ENCODE assay signal across 23 mouse cellular contexts in the genomic region with DNA sequence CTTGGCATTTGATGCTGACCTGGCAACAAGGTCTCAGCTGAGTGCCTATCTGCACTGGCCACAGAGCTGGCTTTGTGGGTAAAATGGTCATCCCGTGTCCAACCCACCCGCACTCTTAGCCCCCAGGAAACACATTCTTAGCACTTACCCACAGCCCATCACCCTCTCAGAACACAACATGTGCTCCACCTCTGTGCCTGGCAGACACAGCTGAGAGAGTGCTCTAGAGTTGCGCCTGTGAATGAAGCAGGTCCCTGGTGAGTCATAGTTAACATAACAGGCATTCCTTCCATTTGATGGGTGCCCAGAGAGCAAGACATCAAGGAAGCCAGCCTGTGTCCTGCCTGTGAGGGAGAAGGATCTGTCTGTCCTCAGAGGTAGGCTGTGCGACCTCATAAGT.
DNase-seq lines count a peak whose midpoint lies in the region; ATAC-seq and TF ChIP-seq lines count a peak whose summit lies in the region.
"Had no signal": no experiment of that assay in that cellular context is flagged by ENCODE, and none has a peak within 500 bp of the region (broad histone marks: within the 10 kb centered on the region; RNA-seq: fewer than 3 reads in every experiment).

No protein-coding gene starts in this region.

- no peak overlapping the region for H3K4me2 ChIP-seq in heart, embryonic 12.5 days
- H3K4me2 ChIP-seq: embryonic facial prominence, embryonic 13.5 days; hindbrain, embryonic 13.5 days had no signal

- peaks cover 12% of the 10 kb centered on the region; the same call in 1 of the 2 replicates for H3K27me3 ChIP-seq in heart, embryonic 10.5 days (ENCODE audit: insufficient read depth, poor library complexity, severe bottlenecking)
- H3K27me3 ChIP-seq in heart, embryonic 12.5 days (replicated peaks): no peaks in the 10 kb centered on the region
- H3K27me3 ChIP-seq: embryonic facial prominence, embryonic 13.5 days; hindbrain, embryonic 13.5 days had no signal

- peak overlapping the region; percentile 54; the same call in 1 of the 2 replicates for H3K27ac ChIP-seq in heart, embryonic 10.5 days
- no peak overlapping the region for H3K27ac ChIP-seq in heart, embryonic 12.5 days (ENCODE audit: poor library complexity, severe bottlenecking)
- peak overlapping the region; percentile 75 for H3K27ac ChIP-seq in embryonic fibroblast, embryonic 13.5 days (ENCODE audit: insufficient read depth, low read length)
- H3K27ac ChIP-seq: embryonic facial prominence, embryonic 13.5 days; forebrain, embryonic 10.5 days; heart, adult 2 months; hindbrain, embryonic 13.5 days; hindbrain, postnatal 0 days had no signal

- no peak for TF ChIP-seq CTCF in embryonic fibroblast, embryonic 13.5 days (IDR thresholded peaks at IDR 0.05; ENCODE audit: borderline replicate concordance, insufficient read depth, low read length)

- DNase-seq in heart, embryonic 10.5 days (ENCODE audit: low spot score): no peak
- DNase-seq in 3134 (ENCODE audit: extremely low read depth, insufficient read length, low spot score) (peak; percentile 73), MN1 (ENCODE audit: low spot score) (peak; percentile 52)
- no peak for DNase-seq in retina, postnatal 1 day
- no peak for DNase-seq in cerebellum, adult 8-10 months
- DNase-seq in adrenal gland, adult 18-20 months (ENCODE audit: low spot score in 2 of 2): no peak
- DNase-seq: adrenal gland, postnatal 10 days; cerebellum, adult 11 months; cerebellum, adult 9-10 months; cerebellum, postnatal 25 days; gastrocnemius, postnatal 14 days; heart, adult 2 months; heart, postnatal 14 days; kidney, adult 11 months had no signal

- H3K4me1 ChIP-seq in heart, embryonic 10.5 days: peaks cover 53% of the 10 kb centered on the region
- H3K4me1 ChIP-seq in heart, embryonic 12.5 days (replicated peaks): peaks cover 30% of the 10 kb centered on the region
- peaks cover 29% of the 10 kb centered on the region for H3K4me1 ChIP-seq in embryonic fibroblast, embryonic 13.5 days (ENCODE audit: control insufficient read depth, insufficient read depth, low read length)

- no peak for TF ChIP-seq POLR2A in embryonic fibroblast, embryonic 13.5 days (IDR thresholded peaks at IDR 0.05; ENCODE audit: low read depth, low read length)

- H3K36me3 ChIP-seq in heart, embryonic 10.5 days: no peaks in the 10 kb centered on the region
- no peaks in the 10 kb centered on the region for H3K36me3 ChIP-seq in heart, embryonic 12.5 days
- H3K36me3 ChIP-seq: embryonic facial prominence, embryonic 13.5 days; forebrain, embryonic 10.5 days; G1E; hindbrain, embryonic 13.5 days had no signal

- 50% methylated on average over 4 of the region's 4 CpGs for WGBS in heart, embryonic 10.5 days
- WGBS in heart, embryonic 12.5 days: 40% methylated on average over 4 of the region's 4 CpGs

- ATAC-seq in heart, embryonic 12.5 days (ENCODE audit: insufficient number of reproducible peaks, low FRiP score): no peak
- ATAC-seq: CD4-positive, CD25-positive, alpha-beta regulatory T cell, adult 4 months; forebrain, embryonic 14.5 days; hindbrain, postnatal 0 days had no signal

- H3K9ac ChIP-seq in heart, embryonic 12.5 days: no peak overlapping the region
- H3K9ac ChIP-seq: embryonic facial prominence, embryonic 13.5 days; hindbrain, embryonic 13.5 days had no signal

- H3K4me3 ChIP-seq in heart, embryonic 10.5 days: no peak overlapping the region
- no peak overlapping the region for H3K4me3 ChIP-seq in heart, embryonic 12.5 days
- H3K4me3 ChIP-seq in embryonic fibroblast, embryonic 13.5 days (ENCODE audit: insufficient read depth, low read length): no peak overlapping the region
- H3K4me3 ChIP-seq: embryonic facial prominence, embryonic 13.5 days; forebrain, embryonic 10.5 days; heart, adult 2 months; hindbrain, embryonic 13.5 days had no signal

- H3K9me3 ChIP-seq in heart, embryonic 10.5 days: no peaks in the 10 kb centered on the region
- H3K9me3 ChIP-seq in heart, embryonic 12.5 days (replicated peaks): no peaks in the 10 kb centered on the region; the same call in 1 of the 2 replicates
- H3K9me3 ChIP-seq: embryonic facial prominence, embryonic 13.5 days; forebrain, embryonic 10.5 days; hindbrain, embryonic 13.5 days had no signal

Comparison
In these comparisons a context has a peak if more than half of its experiments do, and no peak if none do; other contexts are left out.
1. DNase-seq: peak in 3134 (single experiment) and MN1 (single experiment); none in heart, embryonic 10.5 days (single experiment), retina, postnatal 1 day (single experiment), cerebellum, adult 8-10 months (single experiment) and adrenal gland, adult 18-20 months (0 of 2).